In genomic region chr13:78872582-78872981, GRCm38 (mm10) we compare ENCODE assay signal across 17 mouse cellular contexts.
DNase-seq lines count a peak whose midpoint lies in the region; ATAC-seq lines count a peak whose summit lies in the region.
"Had no signal": no experiment of that assay in that cellular context is flagged by ENCODE, and none has a peak within 500 bp of the region (broad histone marks: within the 10 kb centered on the region; RNA-seq: fewer than 3 reads in every experiment).

No protein-coding gene starts in this region.

- 0 out of 2 replicates have a peak overlapping the region, but pooled peaks have one; percentile 9 for H3K9ac ChIP-seq in forebrain, embryonic 11.5 days (ENCODE audit: low read length)
- H3K9ac ChIP-seq in forebrain, embryonic 13.5 days = no peak overlapping the region
- no peak overlapping the region for H3K9ac ChIP-seq in liver, embryonic 12.5 days
- H3K9ac ChIP-seq: midbrain, embryonic 12.5 days had no signal

- no peak for ATAC-seq in forebrain, embryonic 11.5 days (replicated peaks; ENCODE audit: low FRiP score)
- ATAC-seq in forebrain, embryonic 13.5 days = no peak
- no peak for ATAC-seq in liver, embryonic 12.5 days

- H3K4me2 ChIP-seq in forebrain, embryonic 11.5 days (ENCODE audit: low read depth, low read length, severe bottlenecking) = no peak overlapping the region
- H3K4me2 ChIP-seq in forebrain, embryonic 13.5 days = no peak overlapping the region
- H3K4me2 ChIP-seq in liver, embryonic 12.5 days = no peak overlapping the region
- H3K4me2 ChIP-seq: midbrain, embryonic 12.5 days had no signal

- H3K27me3 ChIP-seq in forebrain, embryonic 11.5 days (ENCODE audit: control insufficient read depth, insufficient read depth, low read length) = no peaks in the 10 kb centered on the region
- H3K27me3 ChIP-seq in forebrain, embryonic 13.5 days = no peaks in the 10 kb centered on the region
- no peaks in the 10 kb centered on the region for H3K27me3 ChIP-seq in embryonic facial prominence, embryonic 10.5 days (replicated peaks; ENCODE audit: low read depth, poor library complexity, severe bottlenecking)
- H3K27me3 ChIP-seq in liver, embryonic 12.5 days (replicated peaks) = no peaks in the 10 kb centered on the region
- H3K27me3 ChIP-seq: midbrain, embryonic 12.5 days had no signal

- no peak overlapping the region for H3K4me3 ChIP-seq in forebrain, embryonic 11.5 days (ENCODE audit: low read depth, low read length)
- H3K4me3 ChIP-seq in forebrain, embryonic 13.5 days = no peak overlapping the region
- H3K4me3 ChIP-seq in embryonic facial prominence, embryonic 10.5 days = no peak overlapping the region
- no peak overlapping the region for H3K4me3 ChIP-seq in liver, embryonic 12.5 days
- H3K4me3 ChIP-seq: midbrain, embryonic 12.5 days had no signal

- WGBS in forebrain, embryonic 11.5 days = 38% methylated on average over 5 of the region's 5 CpGs
- 32% methylated on average over 5 of the region's 5 CpGs for WGBS in forebrain, embryonic 13.5 days
- WGBS in embryonic facial prominence, embryonic 10.5 days = 53% methylated on average over 5 of the region's 5 CpGs
- WGBS in liver, embryonic 12.5 days (ENCODE audit: insufficient replicate concordance) = 74% methylated on average over 5 of the region's 5 CpGs

- no peaks in the 10 kb centered on the region for H3K4me1 ChIP-seq in forebrain, embryonic 11.5 days (replicated peaks; ENCODE audit: control insufficient read depth, insufficient read depth, low read length)
- peaks cover 5% of the 10 kb centered on the region; the same call in 1 of the 2 replicates for H3K4me1 ChIP-seq in forebrain, embryonic 13.5 days
- peaks cover 17% of the 10 kb centered on the region for H3K4me1 ChIP-seq in embryonic facial prominence, embryonic 10.5 days
- H3K4me1 ChIP-seq in liver, embryonic 12.5 days = no peaks in the 10 kb centered on the region

- no peaks in the 10 kb centered on the region for H3K36me3 ChIP-seq in forebrain, embryonic 11.5 days (ENCODE audit: control insufficient read depth, insufficient read depth, low read length)
- no peaks in the 10 kb centered on the region for H3K36me3 ChIP-seq in forebrain, embryonic 13.5 days (ENCODE audit: poor library complexity, severe bottlenecking)
- H3K36me3 ChIP-seq in embryonic facial prominence, embryonic 10.5 days (replicated peaks) = no peaks in the 10 kb centered on the region
- H3K36me3 ChIP-seq in liver, embryonic 12.5 days = no peaks in the 10 kb centered on the region
- H3K36me3 ChIP-seq: midbrain, embryonic 12.5 days had no signal

- no peak for DNase-seq in forebrain, embryonic 11.5 days (ENCODE audit: low spot score)
- DNase-seq in Muller cell, postnatal 12 days (ENCODE audit: inconsistent ontology term) = peak; percentile 75
- no peak for DNase-seq in embryonic facial prominence, embryonic 10.5 days (ENCODE audit: low spot score)
- peak; percentile 30 for DNase-seq in neural tube, embryonic 10.5 days (ENCODE audit: extremely low spot score, low spot score)
- DNase-seq in cerebellum, postnatal 10 days = no peak
- no peak for DNase-seq in frontal cortex, adult 2 months (ENCODE audit: extremely low spot score in 1 of 2, low spot score in 1 of 2)
- DNase-seq: adrenal gland, adult 8-10 months; cerebellum, adult 18-20 months; gastrocnemius, postnatal 10 days; kidney, adult 8-10 months; layer of hippocampus, postnatal 36 days; lung, adult 2 months; lung, postnatal 36 days; thymus, postnatal 36 days had no signal

- no peaks in the 10 kb centered on the region for H3K9me3 ChIP-seq in forebrain, embryonic 11.5 days (ENCODE audit: control insufficient read depth, low read length)
- no peaks in the 10 kb centered on the region for H3K9me3 ChIP-seq in forebrain, embryonic 13.5 days (replicated peaks)
- no peaks in the 10 kb centered on the region for H3K9me3 ChIP-seq in embryonic facial prominence, embryonic 10.5 days
- no peaks in the 10 kb centered on the region for H3K9me3 ChIP-seq in liver, embryonic 12.5 days (replicated peaks)
- H3K9me3 ChIP-seq: midbrain, embryonic 12.5 days had no signal

- no peak overlapping the region for H3K27ac ChIP-seq in forebrain, embryonic 11.5 days (ENCODE audit: low read depth, low read length)
- no peak overlapping the region for H3K27ac ChIP-seq in forebrain, embryonic 13.5 days
- H3K27ac ChIP-seq in embryonic facial prominence, embryonic 10.5 days (replicated peaks) = peak overlapping the region; percentile 35; the same call in 1 of the 2 replicates
- no peak overlapping the region for H3K27ac ChIP-seq in liver, embryonic 12.5 days
- H3K27ac ChIP-seq: midbrain, embryonic 12.5 days had no signal

Comparison
In these comparisons a context has a peak if more than half of its experiments do, and no peak if none do; other contexts are left out.
1. DNase-seq: peak in Muller cell, postnatal 12 days (single experiment) and neural tube, embryonic 10.5 days (single experiment); none in forebrain, embryonic 11.5 days (single experiment), embryonic facial prominence, embryonic 10.5 days (single experiment), cerebellum, postnatal 10 days (0 of 2) and frontal cortex, adult 2 months (0 of 2).